Mouse (Mus musculus) forebrain, postnatal 0 days (tissue): ENCODE data around the gene Srm. TPM values are rescaled to one million over a fixed set of nuclear protein-coding genes. Genes with fewer than 3 reads are reported as not detected.

ENCODE experiments used
- ATAC-seq: fragments of 200-750 bp; cut with Nextera tagmentation; 2 replicates; pipeline ENCODE4 v1.8.0; 2017; ENCODE audit warnings: mild to moderate bottlenecking, moderate library complexity
- DNase-seq: peaks from one replicate; pipeline ENCODE4 v3.0.0-alpha.2; 2015
- H3K27ac ChIP-seq: fragments of 300-500 bp; sonication (generic); 2 replicates; pipeline ENCODE4 v1.5.1; 2014; ENCODE audit warnings: low read depth, mild to moderate bottlenecking, antibody characterized with exemption, low read length, moderate library complexity, mixed read lengths
- H3K27me3 ChIP-seq: fragments of 300-500 bp; sonication (generic); 2 replicates; pipeline ENCODE4 v1.6.1; 2014; ENCODE audit warnings: mild to moderate bottlenecking, low read length, mixed read lengths; ENCODE audit not compliant: insufficient read depth
- H3K36me3 ChIP-seq: fragments of 300-500 bp; sonication (generic); 2 replicates; pipeline ENCODE4 v1.6.1; 2014; ENCODE audit warnings: mild to moderate bottlenecking, moderate library complexity; ENCODE audit not compliant: insufficient read depth
- H3K4me1 ChIP-seq: fragments of 300-500 bp; sonication (generic); 2 replicates; pipeline ENCODE4 v1.6.1; 2014; ENCODE audit warnings: antibody characterized with exemption; ENCODE audit not compliant: insufficient read depth
- H3K4me2 ChIP-seq: fragments of 300-500 bp; sonication (generic); 2 replicates; pipeline ENCODE4 v1.6.1; 2014; ENCODE audit warnings: low read depth, mild to moderate bottlenecking, moderate library complexity
- H3K4me3 ChIP-seq: fragments of 300-500 bp; sonication (generic); 2 replicates; pipeline ENCODE4 v1.5.1; 2014; ENCODE audit warnings: low read depth, low read length, mixed read lengths
- H3K9ac ChIP-seq: fragments of 300-500 bp; sonication (generic); 2 replicates; pipeline ENCODE4 v1.6.1; 2014; ENCODE audit warnings: mild to moderate bottlenecking
- H3K9me3 ChIP-seq: fragments of 300-500 bp; sonication (generic); 2 replicates; pipeline ENCODE4 v1.6.1; 2016; ENCODE audit warnings: low read length
- CTCF ChIP-seq: sonication (generic); IDR thresholded peaks from 2 replicates; pipeline ENCODE4 v1.5.1; 2016; ENCODE audit warnings: antibody characterized with exemption, control low read depth, low read depth
- WGBS: fragments of 180-500 bp; shearing (Covaris S2); extraction: QIAGEN DNeasy Blood & Tissue Kit; methylation state at CpG from one replicate; pipeline ENCODE4 v1.1.7; 2014; 5-methylcytosine and 5-hydroxymethylcytosine counted together
- polyA plus RNA-seq: library from polyadenylated mRNA; unstranded; fragments of >200 nt; fragmentation: Nextera tagmentation; extraction: Ambion mirVana; gene quantifications from 2 replicates; pipeline ENCODE4 v1.2.1, GENCODE M21; 2015
- total RNA-seq: library from RNA; depleted of rRNA; stranded (reverse); fragments of >200 nt; gene quantifications from 2 replicates; pipeline ENCODE4 v1.2.3, GENCODE M21; 2014

The Srm gene
- total and polyA plus RNA-seq, 2 experiments from 2014 or later: 59.9 to 199 TPM

DNA sequence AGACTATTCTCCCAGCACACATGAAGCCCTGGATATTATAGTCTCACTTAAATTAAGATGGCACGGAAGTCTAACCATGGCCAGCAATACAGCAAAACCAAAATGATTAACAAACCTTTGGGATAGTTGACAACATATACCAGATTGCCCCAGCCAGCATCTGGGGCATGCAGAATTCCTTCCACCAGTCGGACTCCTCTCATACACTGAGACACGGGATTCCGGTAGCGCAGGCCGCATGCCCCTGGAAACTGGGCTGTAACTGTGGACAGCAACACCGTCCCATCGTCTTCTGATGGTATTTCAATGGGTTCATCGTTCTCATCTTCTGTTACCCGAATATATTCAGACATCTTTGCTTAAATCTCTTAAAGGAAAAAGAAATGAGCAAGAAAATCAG is 33.7 kb downstream of the Srm start:
- Histone ChIP-seq H3K4me2 (peak overlapping the region; percentile 56), H3K27ac (no peak overlapping the region), H3K9ac (no peak overlapping the region), H3K36me3 (peaks cover 37% of the 10 kb centered on the region), H3K4me3 (no peak overlapping the region), H3K27me3 (no peaks in the 10 kb centered on the region), H3K9me3 (no peaks in the 10 kb centered on the region), H3K4me1 (peaks cover 10% of the 10 kb centered on the region; the same call in 1 of the 2 replicates)
- ATAC-seq (no peak), DNase-seq (no peak)
- TF ChIP-seq CTCF: no peak
- WGBS: 85% methylated on average over 10 of the region's 10 CpGs

- WGBS: under 1% methylated on average over 57 of the region's 57 CpGs
- TF ChIP-seq CTCF: no peak
- peak; percentile 56 for ATAC-seq
These were observed 34.7 kb downstream of the Srm start for GRCm38 (mm10) chr4:148625756-148626622.

GRCm38 (mm10) chr4:148626623-148627185 is 35.4 kb downstream of the Srm start, which contains the start of gene Tardbp:
Tardbp (minus strand) TSS chr4:148627019.
- Histone ChIP-seq H3K36me3 (peaks cover 26% of the 10 kb centered on the region), H3K4me3 (peak within 1 kb of the TSS; percentile 100), H3K4me2 (peak within 1 kb of the TSS; percentile 56), H3K9ac (peak within 1 kb of the TSS; percentile 100), H3K27me3 (no peaks in the 10 kb centered on the region), H3K4me1 (peaks cover 10% of the 10 kb centered on the region; the same call in 1 of the 2 replicates), H3K27ac (peak within 1 kb of the TSS; percentile 99), H3K9me3 (no peaks in the 10 kb centered on the region)
- TF ChIP-seq CTCF: peak; percentile 27
- ATAC-seq (peak; percentile 97), DNase-seq (peak; percentile 98)
- WGBS: 2% methylated on average over 51 of the region's 51 CpGs

More at GRCm38 (mm10) chr4:148625756-148626622, 34.7 kb downstream of the Srm start:
- Histone ChIP-seq H3K27ac (peak overlapping the region; percentile 99), H3K36me3 (peaks cover 33% of the 10 kb centered on the region), H3K4me3 (peak overlapping the region; percentile 100), H3K4me2 (peak overlapping the region; percentile 56), H3K9me3 (no peaks in the 10 kb centered on the region), H3K4me1 (peaks cover 10% of the 10 kb centered on the region; the same call in 1 of the 2 replicates), H3K9ac (peak overlapping the region; percentile 100), H3K27me3 (no peaks in the 10 kb centered on the region)
- no peak for DNase-seq

GRCm38 (mm10) chr4:148627246-148627645 is 35.9 kb downstream of the Srm start:
- Histone ChIP-seq H3K27ac (peak overlapping the region; percentile 99), H3K27me3 (no peaks in the 10 kb centered on the region), H3K4me1 (peaks cover 10% of the 10 kb centered on the region; the same call in 1 of the 2 replicates), H3K4me2 (peak overlapping the region; percentile 56), H3K9me3 (no peaks in the 10 kb centered on the region), H3K4me3 (peak overlapping the region; percentile 100), H3K36me3 (peaks cover 22% of the 10 kb centered on the region), H3K9ac (peak overlapping the region; percentile 100)
- DNase-seq (no peak), ATAC-seq (peak; percentile 5; the same call in 1 of the 2 replicates)
- TF ChIP-seq CTCF: no peak
- WGBS: 63% methylated on average over 3 of the region's 3 CpGs

- Histone ChIP-seq H3K4me3 (no peak overlapping the region), H3K9me3 (no peaks in the 10 kb centered on the region), H3K36me3 (no peaks in the 10 kb centered on the region), H3K4me2 (no peak overlapping the region), H3K4me1 (no peaks in the 10 kb centered on the region; the same call in 1 of the 2 replicates), H3K27me3 (no peaks in the 10 kb centered on the region), H3K9ac (no peak overlapping the region), H3K27ac (no peak overlapping the region)
- TF ChIP-seq CTCF: no peak
- ATAC-seq (no peak), DNase-seq (no peak)
- 71% methylated on average over 3 of the region's 3 CpGs for WGBS
These were observed 40.9 kb downstream of the Srm start for GRCm38 (mm10) chr4:148632013-148632692.

GRCm38 (mm10) chr4:148633395-148634061 is 42.2 kb downstream of the Srm start:
- no peak for ATAC-seq
- WGBS: 80% methylated on average over 2 of the region's 2 CpGs
- TF ChIP-seq CTCF: no peak
- Histone ChIP-seq H3K4me1 (no peaks in the 10 kb centered on the region), H3K9me3 (no peaks in the 10 kb centered on the region), H3K27ac (no peak overlapping the region), H3K4me2 (no peak overlapping the region), H3K9ac (no peak overlapping the region), H3K4me3 (no peak overlapping the region), H3K27me3 (no peaks in the 10 kb centered on the region), H3K36me3 (no peaks in the 10 kb centered on the region)
- no peak for DNase-seq
